Mouse (Mus musculus) embryo, embryonic 11 days (tissue): ENCODE measurements around the gene Tgfb3.

ENCODE experiments used
- DNase-seq: peaks from one replicate; pipeline ENCODE4 v3.0.0-alpha.2; 2015

Tgfb3 gene

DNA sequence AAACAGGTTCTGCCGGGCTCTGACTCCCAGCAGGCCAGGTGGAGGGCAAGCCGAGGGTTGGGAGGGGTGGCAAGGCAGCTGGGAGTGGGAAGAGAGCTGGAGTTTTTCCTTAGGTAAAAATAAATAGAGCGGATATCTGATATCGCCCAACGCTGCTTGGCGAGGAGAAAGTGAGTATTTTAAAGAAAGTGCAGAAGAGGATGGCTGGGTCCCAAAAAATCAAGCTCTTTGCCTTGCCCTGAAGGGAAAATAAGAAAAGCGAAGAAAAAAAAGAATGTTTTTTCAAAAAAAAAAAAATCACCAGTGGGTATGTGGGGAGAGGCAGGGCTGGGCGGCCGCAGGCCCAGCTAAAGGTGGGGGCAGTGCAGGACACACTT is 677 bp downstream of the Tgfb3 start:
- DNase-seq: no peak

DNA sequence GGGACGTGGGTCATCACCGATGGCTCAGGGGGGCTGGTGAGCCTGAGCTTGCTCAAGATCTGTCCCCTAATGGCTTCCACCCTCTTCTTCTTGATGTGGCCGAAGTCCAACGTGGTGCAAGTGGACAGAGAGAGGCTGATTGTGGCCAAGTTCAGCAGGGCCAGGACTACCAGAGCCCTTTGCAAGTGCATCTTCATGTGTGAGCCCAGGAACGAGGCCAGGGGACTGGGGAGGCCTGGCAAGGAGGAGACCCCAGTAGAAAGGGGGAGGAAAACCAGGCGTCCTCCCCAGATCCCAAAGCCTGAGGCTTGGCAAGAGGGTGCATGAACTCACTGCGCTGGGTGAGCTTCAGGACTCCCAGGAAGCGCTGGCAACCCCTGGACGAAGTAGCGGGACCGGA is 1.1 kb downstream of the Tgfb3 start:
- DNase-seq: peak; percentile 34

DNA sequence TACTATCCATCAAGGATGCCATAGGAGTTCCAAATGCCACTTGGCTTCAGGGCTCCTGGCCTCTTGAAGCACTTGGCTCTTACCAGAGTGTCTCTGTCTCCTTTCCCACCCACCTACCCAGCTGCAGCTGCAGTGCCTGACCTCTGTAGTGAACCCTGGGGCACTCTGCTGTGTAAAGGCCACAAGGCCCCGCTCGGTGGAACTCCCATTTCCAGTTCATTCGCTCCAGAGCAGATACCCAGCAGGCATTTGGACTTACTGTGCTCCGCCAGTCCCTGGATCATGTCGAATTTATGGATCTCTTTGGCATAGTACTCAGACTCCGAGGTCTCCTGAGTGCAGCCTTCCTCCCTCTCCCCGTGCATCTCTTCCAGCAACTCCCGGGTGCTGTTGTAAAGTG is 1.5 kb downstream of the Tgfb3 start:
- DNase-seq: peak; percentile 58

GRCm38 (mm10) chr12:86076321-86076901 is 2.4 kb downstream of the Tgfb3 start:
- peak; percentile 43 for DNase-seq

DNA sequence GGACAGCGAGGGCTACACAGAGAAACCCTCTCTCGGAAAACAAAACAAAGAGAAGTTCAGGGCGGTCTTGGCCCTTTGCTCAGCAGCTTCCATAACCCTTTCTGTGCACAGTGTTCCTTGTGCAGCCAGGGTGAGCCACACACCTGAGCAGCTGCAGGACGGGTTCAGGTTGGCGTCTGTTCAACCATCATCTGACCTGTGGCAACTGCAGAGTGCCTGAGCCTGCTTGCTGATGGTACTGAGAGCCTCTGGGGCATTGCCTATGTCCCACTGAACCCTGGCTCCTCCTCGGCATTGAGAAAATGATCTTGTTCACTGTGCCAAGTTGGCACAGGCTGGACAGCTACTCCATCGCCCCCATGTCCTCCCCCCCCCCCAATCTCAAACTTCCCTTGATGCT is 3.5 kb downstream of the Tgfb3 start:
- DNase-seq: no peak

- DNase-seq: no peak
These were observed 4.2 kb downstream of the Tgfb3 start for GRCm38 (mm10) chr12:86074681-86075080.

DNA sequence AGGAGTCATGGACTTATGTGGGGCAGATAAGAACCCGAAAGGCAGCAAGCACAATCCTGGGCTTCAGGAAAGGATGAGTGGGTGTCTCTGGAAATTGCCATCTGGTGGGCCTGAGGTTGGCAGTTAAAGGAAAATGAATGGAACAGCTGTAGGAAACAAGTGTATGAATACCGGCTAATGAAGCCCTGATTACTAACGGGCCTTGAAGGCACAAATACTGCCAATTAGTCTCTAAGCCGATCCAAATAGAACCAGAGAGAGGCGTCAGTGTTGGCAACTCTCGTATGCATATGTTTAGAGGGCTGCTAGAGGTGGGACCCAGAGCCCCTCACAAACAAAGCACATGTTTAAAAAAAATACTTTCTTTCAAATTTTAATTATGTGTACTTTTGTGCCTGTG is 7.4 kb downstream of the Tgfb3 start:
- DNase-seq: no peak

- no peak for DNase-seq
These were observed 14.0 kb downstream of the Tgfb3 start for GRCm38 (mm10) chr12:86064796-86065195.

- DNase-seq: no peak
These were observed 19.5 kb downstream of the Tgfb3 start for GRCm38 (mm10) chr12:86059341-86059740.

GRCm38 (mm10) chr12:86057516-86057915 is 21.3 kb downstream of the Tgfb3 start:
- no peak for DNase-seq

GRCm38 (mm10) chr12:86056976-86057375 is 21.9 kb downstream of the Tgfb3 start:
- no peak for DNase-seq

GRCm38 (mm10) chr12:86055306-86055705 is 23.5 kb downstream of the Tgfb3 start:
- DNase-seq: no peak

DNA sequence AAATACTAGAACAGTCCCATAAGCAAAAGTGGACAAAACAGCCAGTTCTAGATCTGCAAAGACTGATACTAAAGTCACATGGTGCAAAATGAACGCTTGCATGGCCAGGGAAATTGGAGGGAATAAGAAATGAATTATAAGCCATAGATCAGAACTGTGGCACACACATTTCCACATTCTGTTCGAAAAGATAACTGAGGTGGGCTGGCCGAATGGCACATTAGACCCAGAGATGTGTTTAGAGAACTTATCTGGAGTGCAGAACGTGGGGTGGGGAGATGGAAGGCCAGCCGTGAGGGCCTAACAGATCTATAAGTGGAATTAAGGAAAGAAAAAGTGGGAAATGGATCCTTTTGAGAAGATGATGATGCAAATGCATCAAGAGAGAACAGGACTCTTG is 27.4 kb downstream of the Tgfb3 start:
- DNase-seq: no peak

GRCm38 (mm10) chr12:86049813-86050212 is 29.0 kb downstream of the Tgfb3 start:
- DNase-seq: no peak

DNA sequence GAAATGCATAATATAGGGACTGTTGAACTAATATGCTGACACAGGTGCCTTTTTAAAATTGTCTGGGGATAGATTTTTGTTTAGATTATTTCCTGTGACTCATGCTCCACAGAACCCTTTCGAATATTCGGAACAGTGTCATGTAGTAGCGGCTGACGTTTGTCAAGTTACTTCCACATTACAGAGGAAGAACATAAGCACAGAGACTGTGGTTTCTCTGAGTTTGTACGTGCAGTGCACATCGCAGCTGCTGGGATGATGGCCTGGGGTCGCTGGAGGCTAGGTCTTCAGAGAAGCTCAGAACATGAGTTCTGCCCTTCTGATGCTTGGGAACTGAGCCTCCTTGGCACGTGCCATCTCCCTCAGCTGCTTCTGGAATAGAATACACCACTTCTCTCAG is 31.5 kb downstream of the Tgfb3 start:
- no peak for DNase-seq

DNA sequence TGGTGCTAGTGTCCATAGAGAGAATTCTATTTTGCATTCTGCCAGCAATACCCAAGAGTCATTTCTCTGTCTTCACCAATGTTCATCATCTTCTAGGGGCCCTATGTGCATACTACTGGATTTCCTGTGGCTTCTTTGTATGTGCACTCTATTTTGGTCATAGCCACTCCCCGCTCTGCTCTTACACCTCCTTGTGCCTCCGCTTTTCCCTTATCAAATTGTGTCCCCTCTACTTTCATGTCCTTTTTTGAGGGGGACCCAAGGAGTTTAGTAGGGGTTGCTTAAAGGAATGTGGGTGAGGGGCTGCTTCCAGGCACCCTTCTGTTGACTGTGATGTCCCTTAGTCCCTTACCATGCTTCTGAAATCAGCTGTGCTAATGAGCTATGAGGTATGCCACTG is 32.1 kb downstream of the Tgfb3 start:
- no peak for DNase-seq

GRCm38 (mm10) chr12:86046141-86046540 is 32.7 kb downstream of the Tgfb3 start:
- DNase-seq: no peak

GRCm38 (mm10) chr12:86039751-86040150 is 39.1 kb downstream of the Tgfb3 start:
- DNase-seq: no peak

DNA sequence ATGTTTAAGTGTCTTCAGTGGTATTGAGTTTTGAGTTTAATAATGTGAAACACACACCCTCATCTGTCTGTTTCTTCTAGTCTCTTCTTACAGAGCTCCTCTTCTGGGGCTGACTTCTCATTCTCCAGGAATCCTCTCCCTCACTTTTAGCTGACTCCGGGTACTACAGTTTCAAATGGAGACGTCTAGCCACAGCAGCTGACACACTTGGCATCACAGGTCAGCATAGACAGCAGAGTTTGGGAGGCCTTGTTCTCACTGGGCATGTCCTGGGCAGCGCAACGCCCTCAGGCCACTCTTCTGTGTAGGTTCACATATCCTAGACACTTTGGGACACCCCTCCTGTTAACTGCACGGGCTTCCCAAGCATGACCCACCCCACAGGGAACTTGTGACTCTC is 39.8 kb downstream of the Tgfb3 start:
- DNase-seq: no peak

DNA sequence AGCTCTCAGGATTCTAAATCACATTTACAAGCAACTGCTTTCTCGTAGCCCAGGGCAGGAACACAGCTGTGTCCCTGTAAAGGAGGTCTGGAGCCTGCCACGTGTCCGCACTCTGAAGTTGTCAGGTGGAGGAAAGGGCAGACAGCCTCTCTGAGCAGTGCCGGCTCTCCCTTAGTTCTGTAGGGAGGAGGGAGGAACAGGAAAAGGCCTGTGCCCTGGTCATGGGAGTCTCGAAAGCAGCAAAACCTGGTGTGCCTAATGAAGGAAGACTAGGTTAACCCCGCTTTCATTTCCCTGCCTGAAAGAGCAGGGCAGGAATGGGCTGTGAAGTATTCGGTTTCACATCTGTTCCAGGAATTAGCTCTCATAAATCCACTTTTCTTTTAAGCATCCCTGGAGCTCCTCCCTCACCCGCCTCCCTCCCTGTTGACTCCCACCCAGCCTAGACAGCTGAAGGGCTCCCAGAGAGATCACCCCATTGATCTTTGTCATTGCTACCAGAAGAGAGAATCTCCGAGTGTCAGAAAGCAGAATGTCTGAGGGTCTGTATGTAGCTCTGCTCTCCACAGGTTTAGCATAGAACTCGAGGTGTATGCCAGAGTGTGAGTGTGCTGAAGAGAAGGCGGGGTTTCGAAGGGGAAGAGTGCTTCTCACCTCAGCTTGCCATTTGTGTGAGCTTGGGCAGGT is 41.5 kb downstream of the Tgfb3 start:
- peak; percentile 76 for DNase-seq

- DNase-seq: peak; percentile 14
These were observed 42.3 kb downstream of the Tgfb3 start for GRCm38 (mm10) chr12:86036368-86037166.

- no peak for DNase-seq
These were observed 43.3 kb downstream of the Tgfb3 start for GRCm38 (mm10) chr12:86035586-86035985.

- DNase-seq: no peak
These were observed 47.9 kb downstream of the Tgfb3 start for GRCm38 (mm10) chr12:86030932-86031331.

GRCm38 (mm10) chr12:86027747-86028146 is 51.1 kb downstream of the Tgfb3 start:
- no peak for DNase-seq
